Mouse (Mus musculus) embryonic fibroblast, embryonic 13.5 days (primary cell): Measurements from ENCODE around the gene Magi2. TPM values are rescaled to one million over a fixed set of nuclear protein-coding genes. Genes with fewer than 3 reads are reported as not detected.

ENCODE experiments used
- H3K27ac ChIP-seq: 2 replicates; pipeline ENCODE4 v1.5.1; 2012; ENCODE audit warnings: low read length, control low read depth, inconsistent platforms; ENCODE audit not compliant: insufficient read depth
- H3K4me1 ChIP-seq: 2 replicates; pipeline ENCODE4 v1.6.1; 2011; ENCODE audit warnings: low read length; ENCODE audit not compliant: control insufficient read depth, insufficient read depth
- H3K4me3 ChIP-seq: 2 replicates; pipeline ENCODE4 v1.5.1; 2011; ENCODE audit warnings: mild to moderate bottlenecking, control low read depth, low read length; ENCODE audit not compliant: insufficient read depth
- CTCF ChIP-seq: IDR thresholded peaks from 2 replicates; pipeline ENCODE4 v1.5.1; 2011; ENCODE audit warnings: mild to moderate bottlenecking, control low read depth, low read length, moderate library complexity, borderline replicate concordance; ENCODE audit not compliant: insufficient read depth
- POLR2A ChIP-seq: IDR thresholded peaks from 2 replicates; pipeline ENCODE4 v1.6.1; 2011; ENCODE audit warnings: low read depth, mild to moderate bottlenecking, control low read depth, low read length, moderate library complexity
- polyA plus RNA-seq: library from polyadenylated mRNA; stranded (reverse); fragments of >200 nt; gene quantifications from 2 replicates; pipeline ENCODE4 v1.2.4, GENCODE M21; 2011; ENCODE audit warnings: low read depth; ENCODE audit not compliant: missing spikeins, insufficient read length

Gene Magi2
- polyA plus RNA-seq, 1 experiment = 4.6 TPM

DNA sequence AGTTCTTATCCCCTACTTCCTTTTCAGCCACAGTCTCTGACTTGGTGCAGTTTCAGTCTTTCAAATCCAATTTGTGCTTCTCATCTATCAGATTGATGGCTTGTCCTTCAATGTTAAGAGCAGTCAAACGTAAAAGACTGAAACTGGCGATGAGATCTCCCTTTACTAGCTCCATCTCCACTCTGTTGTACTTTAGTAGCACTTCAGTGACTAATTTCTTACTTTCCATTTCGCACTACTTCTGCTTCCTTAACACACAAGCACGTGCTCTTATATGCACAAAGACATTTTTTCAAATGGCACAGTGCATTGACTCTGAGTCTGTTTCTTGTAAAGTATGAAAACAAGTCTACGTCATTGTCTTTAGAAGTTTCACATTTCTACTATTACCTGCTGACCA, 439.6 kb downstream of the Magi2 start:
- TF ChIP-seq CTCF = no peak
- no peak for TF ChIP-seq POLR2A
- Histone ChIP-seq H3K4me1 (no peaks in the 10 kb centered on the region), H3K4me3 (no peak overlapping the region), H3K27ac (no peak overlapping the region)

DNA sequence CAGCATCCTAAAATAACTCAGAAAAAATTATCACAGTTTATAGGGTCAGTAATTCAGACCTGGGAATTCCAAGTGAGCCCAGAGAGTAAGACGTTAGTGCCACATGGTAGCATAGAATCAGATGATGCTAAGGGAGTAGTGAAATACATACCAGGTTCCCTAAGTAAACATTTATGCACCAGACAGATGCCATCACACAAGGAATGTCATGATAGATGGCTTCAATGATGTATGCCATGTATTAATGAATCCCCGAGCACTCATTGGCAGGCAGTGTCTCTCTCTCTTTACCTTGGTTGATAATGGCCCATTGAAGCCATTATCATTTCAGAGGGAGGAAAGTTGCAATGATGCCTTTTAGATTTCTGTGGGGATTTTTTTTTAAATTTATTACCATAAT, 490.5 kb downstream of the Magi2 start:
- TF ChIP-seq POLR2A (no peak), CTCF (no peak)
- H3K27ac ChIP-seq = no peak overlapping the region

DNA sequence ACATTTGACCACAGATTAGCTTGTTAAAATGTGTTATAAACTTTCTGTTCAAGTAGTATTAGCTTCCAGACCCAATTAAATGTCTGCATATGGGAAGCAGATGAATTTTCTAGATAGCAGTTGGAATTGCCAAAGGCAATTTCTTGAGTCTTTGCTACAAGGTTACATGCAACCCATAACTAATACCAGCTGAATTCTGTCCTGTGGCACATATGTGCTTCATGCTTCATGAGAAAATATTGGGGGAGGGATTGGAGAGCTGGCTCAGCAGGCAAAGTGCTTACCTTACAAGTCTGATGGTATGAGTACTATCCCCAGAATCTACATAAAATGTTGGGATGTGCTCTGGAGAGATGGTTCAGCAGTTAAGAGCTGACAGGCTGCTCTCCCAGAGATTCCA, 499.4 kb downstream of the Magi2 start:
- TF ChIP-seq POLR2A (no peak), CTCF (no peak)
- Histone ChIP-seq H3K4me1 (no peaks in the 10 kb centered on the region), H3K4me3 (no peak overlapping the region), H3K27ac (no peak overlapping the region)

More for the DNA sequence above, 490.5 kb downstream of the Magi2 start:
- no peak overlapping the region for H3K4me3 ChIP-seq
- H3K4me1 ChIP-seq = no peaks in the 10 kb centered on the region

DNA sequence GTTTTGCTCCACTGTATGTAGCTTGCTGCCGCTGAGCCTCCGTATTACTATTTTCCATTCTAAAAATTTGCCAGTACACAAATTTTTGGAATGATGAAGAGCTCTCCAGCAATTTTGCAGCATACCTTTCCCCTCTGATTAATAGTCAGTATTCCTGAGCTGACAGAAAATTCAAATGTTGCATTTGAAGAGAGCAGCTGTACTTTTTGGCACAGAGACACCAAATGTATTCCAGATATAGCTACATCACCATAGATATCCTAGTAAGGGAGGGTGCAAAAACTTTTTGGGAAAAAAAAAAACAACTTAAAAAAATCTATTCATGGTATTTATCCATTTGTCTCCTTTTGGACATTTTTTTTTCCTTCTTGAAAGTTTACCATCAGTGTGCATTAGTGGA, 518.5 kb downstream of the Magi2 start:
- TF ChIP-seq POLR2A (no peak), CTCF (no peak)
- Histone ChIP-seq H3K4me1 (no peaks in the 10 kb centered on the region), H3K4me3 (no peak overlapping the region), H3K27ac (no peak overlapping the region)

DNA sequence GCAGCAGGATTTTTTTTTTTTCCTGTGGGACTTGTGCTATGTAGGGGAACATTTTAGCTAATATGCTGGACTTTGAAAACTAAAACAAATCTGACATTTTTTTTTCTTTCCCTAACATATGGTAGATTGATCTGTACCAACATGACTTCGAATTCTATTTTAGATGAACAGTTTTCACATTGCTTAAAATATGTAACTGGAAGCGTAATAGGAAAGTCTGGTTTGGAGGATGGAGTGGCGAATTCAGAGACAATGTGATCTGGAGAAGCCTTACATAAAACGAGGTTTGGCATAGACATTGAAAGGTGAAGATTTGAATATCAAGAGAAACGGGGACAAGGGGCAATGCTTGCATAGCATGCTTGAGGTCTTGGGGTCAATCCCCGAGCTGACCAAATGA, 519.1 kb downstream of the Magi2 start:
- Histone ChIP-seq H3K4me1 (no peaks in the 10 kb centered on the region), H3K27ac (no peak overlapping the region)
- TF ChIP-seq CTCF (no peak), POLR2A (no peak)

DNA sequence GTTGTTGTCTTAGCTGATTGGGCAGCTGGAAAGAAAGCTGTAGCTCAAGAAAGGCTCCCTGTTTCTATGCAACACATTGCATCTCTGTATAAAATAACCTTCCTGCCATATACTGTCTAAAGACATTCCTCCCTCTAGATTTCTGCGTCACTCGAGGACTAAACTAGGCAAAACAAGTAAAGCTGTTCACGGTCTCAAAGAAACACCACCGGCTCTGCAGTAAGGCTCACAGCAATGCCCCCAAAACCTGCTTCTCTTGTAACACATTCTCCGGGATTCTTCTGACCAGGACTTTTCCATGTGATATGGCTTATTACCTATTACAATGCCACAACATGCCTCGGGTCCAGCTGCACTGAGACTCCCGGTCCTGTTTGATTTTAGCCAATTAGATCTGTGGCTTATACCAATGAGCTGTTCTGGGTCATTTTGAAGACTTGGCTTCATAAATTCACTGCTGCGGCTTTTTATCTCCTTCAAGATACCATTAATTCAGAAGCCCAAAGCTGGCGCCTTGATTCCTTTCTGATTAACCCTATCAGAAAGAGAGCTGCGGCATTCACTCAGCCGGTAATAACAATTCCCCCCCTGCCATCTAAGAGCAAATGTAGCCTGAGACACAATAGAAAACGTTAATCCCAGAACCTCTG, 520.2 kb downstream of the Magi2 start:
- TF ChIP-seq POLR2A = no peak
- TF ChIP-seq CTCF = no peak
- no peak overlapping the region for H3K4me3 ChIP-seq
- no peak overlapping the region for H3K27ac ChIP-seq
- no peaks in the 10 kb centered on the region for H3K4me1 ChIP-seq

More for the DNA sequence above, 519.1 kb downstream of the Magi2 start:
- no peak overlapping the region for H3K4me3 ChIP-seq

DNA sequence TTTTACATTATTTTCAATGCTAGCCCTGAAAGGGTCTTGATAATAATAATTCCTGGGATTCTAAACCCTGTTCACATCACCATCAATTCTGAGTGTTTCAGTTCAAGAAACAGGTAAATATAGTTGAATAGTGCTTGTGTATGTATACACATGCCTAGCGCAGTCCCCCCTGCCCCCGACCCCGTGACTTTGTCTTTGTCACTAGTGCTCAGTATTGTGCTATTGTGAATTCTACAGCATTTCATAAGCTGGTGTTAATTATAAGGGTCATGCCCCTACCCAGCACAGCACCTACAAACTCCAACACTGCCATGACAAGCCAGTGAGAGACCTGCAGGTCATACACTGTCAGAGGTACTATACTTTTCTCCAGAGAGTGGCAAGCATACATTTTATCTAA, 520.8 kb downstream of the Magi2 start:
- Histone ChIP-seq H3K4me3 (no peak overlapping the region), H3K4me1 (no peaks in the 10 kb centered on the region), H3K27ac (no peak overlapping the region)
- TF ChIP-seq POLR2A (no peak), CTCF (no peak)

DNA sequence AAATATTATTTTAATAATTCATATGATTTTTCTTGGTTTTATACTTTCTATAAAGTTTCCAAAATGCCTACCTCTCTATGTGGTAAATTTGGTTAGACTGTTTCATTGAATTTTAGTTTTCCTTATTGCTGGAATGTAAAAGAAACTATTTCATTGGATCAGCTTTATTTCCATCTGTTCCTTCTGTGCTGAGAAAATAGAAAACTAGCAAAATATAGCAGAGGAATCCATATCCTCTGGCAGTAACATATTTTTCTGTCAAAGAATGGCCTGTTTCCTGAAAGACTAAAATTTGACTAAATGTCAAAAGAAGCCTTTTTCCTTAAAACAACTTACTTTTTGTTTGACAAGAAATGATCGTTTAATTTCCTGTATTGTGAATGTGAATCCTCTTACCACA, 552.4 kb downstream of the Magi2 start:
- H3K27ac ChIP-seq = no peak overlapping the region
- no peaks in the 10 kb centered on the region for H3K4me1 ChIP-seq
- no peak overlapping the region for H3K4me3 ChIP-seq
- TF ChIP-seq POLR2A (no peak), CTCF (no peak)

DNA sequence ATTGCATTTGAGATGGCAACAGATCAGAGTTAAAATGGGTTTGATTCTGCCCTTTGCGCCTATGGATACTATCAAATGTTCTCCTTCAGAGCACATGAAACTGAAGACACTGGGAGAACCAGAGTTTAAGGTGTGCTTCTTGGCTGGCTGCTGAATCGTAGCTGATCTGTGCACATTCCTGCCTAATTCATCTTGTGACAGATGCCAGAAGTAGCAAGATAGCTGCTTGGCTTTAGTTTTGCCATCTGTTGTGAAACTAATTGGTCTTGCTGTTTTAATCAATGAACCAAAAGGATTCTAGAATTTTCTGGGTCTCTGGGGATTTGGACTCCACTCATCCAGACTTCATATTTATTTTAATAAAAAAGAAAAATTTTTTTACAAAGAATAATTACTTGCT, 553.2 kb downstream of the Magi2 start:
- H3K4me3 ChIP-seq = no peak overlapping the region
- TF ChIP-seq CTCF (no peak), POLR2A (no peak)
- H3K27ac ChIP-seq = no peak overlapping the region
- H3K4me1 ChIP-seq = no peaks in the 10 kb centered on the region

DNA sequence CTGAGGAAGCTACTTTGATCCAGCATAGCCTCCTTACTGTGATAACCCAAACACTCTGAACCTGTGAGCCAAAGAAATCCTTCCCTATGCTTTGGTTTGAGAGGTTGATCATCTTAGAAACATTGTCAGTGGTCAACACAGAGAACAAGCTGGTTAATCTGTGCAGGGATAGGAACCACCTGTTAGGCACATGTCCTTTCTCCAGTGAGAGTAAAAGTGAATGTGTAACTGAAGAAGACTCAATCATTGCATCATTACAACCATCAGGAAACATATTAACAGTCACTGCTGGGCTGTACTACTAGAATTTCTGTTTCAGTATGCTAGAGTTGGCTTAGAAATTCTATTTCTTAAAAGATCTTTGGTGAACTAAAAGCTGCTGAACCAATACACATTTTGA, 558.5 kb downstream of the Magi2 start:
- H3K4me3 ChIP-seq = no peak overlapping the region
- TF ChIP-seq POLR2A = no peak
- no peak for TF ChIP-seq CTCF
- no peak overlapping the region for H3K27ac ChIP-seq
- H3K4me1 ChIP-seq = no peaks in the 10 kb centered on the region
